Mouse (Mus musculus) hindbrain, embryonic 12.5 days (tissue): ENCODE data around the gene 1700069L16Rik. TPM values are rescaled to one million over a fixed set of nuclear protein-coding genes. Genes with fewer than 3 reads are reported as not detected.

Experiments used
- ATAC-seq: fragments of 200-750 bp; cut with Nextera tagmentation; 2 replicates; pipeline ENCODE4 v1.8.0; 2017; ENCODE audit warnings: moderate TSS enrichment; ENCODE audit not compliant: low FRiP score
- H3K27ac ChIP-seq: fragments of 300-500 bp; sonication (generic); 2 replicates; pipeline ENCODE4 v1.5.1; 2016; ENCODE audit warnings: mild to moderate bottlenecking
- H3K27me3 ChIP-seq: fragments of 300-500 bp; sonication (generic); 2 replicates; pipeline ENCODE4 v1.6.1; 2016; ENCODE audit warnings: mild to moderate bottlenecking
- H3K36me3 ChIP-seq: fragments of 300-500 bp; sonication (generic); 2 replicates; pipeline ENCODE4 v1.6.1; 2016; ENCODE audit warnings: mild to moderate bottlenecking
- H3K4me1 ChIP-seq: fragments of 300-500 bp; sonication (generic); 2 replicates; pipeline ENCODE4 v1.6.1; 2016
- H3K4me2 ChIP-seq: fragments of 300-500 bp; sonication (generic); replicated peaks from 2 replicates; pipeline ENCODE4 v1.6.1; 2016; ENCODE audit warnings: mild to moderate bottlenecking
- H3K4me3 ChIP-seq: fragments of 300-500 bp; sonication (generic); 2 replicates; pipeline ENCODE4 v1.5.1; 2016; ENCODE audit warnings: mild to moderate bottlenecking
- H3K9ac ChIP-seq: fragments of 300-500 bp; sonication (generic); 2 replicates; pipeline ENCODE4 v1.6.1; 2016; ENCODE audit warnings: mild to moderate bottlenecking, moderate library complexity
- H3K9me3 ChIP-seq: fragments of 300-500 bp; sonication (generic); replicated peaks from 2 replicates; pipeline ENCODE4 v1.6.1; 2016; ENCODE audit warnings: mild to moderate bottlenecking
- WGBS: fragments of 180-500 bp; shearing (Covaris S2); methylation state at CpG from one replicate; pipeline ENCODE4 v1.1.7; 2016; 5-methylcytosine and 5-hydroxymethylcytosine counted together
- polyA plus RNA-seq: library from polyadenylated mRNA; unstranded; fragments of >200 nt; fragmentation: Nextera tagmentation; extraction: Ambion mirVana; gene quantifications from 2 replicates; pipeline ENCODE4 v1.2.1, GENCODE M21; 2016

1700069L16Rik gene
- polyA plus RNA-seq, 1 experiment from 2014 or later, result not detected

GRCm38 (mm10) chr5:113678743-113679452 lies 45.7 kb downstream of the 1700069L16Rik start:
- Histone ChIP-seq H3K36me3 (no peaks in the 10 kb centered on the region), H3K9ac (no peak overlapping the region), H3K4me3 (no peak overlapping the region), H3K9me3 (no peaks in the 10 kb centered on the region), H3K27me3 (no peaks in the 10 kb centered on the region), H3K27ac (no peak overlapping the region), H3K4me1 (peaks cover 5% of the 10 kb centered on the region; the same call in 1 of the 2 replicates), H3K4me2 (no peak overlapping the region)
- no peak for ATAC-seq
- WGBS, result 77% methylated on average over 10 of the region's 10 CpGs

DNA sequence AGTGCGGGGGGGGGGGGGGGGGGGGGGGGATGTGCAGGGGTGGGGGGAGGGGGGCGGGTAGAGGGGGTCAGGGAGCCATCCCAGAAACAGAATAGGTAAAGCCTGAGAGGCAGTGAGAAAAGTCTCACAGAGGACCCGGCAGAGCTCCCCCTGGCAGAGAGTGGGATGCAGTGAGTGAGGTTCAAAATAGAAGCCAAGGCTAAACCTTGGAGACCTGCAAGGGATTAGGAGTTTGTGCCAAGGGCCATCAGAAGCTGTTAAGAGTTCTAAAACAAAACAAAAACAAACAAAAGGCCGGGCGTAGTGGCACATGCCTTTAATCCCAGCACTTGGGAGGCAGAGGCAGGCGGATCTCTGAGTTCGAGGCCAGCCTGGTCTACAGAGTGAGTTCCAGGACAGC lies 47.0 kb downstream of the 1700069L16Rik start:
- no peak overlapping the region for H3K9ac ChIP-seq

GRCm38 (mm10) chr5:113674851-113675250 lies 49.7 kb downstream of the 1700069L16Rik start:
- no peak overlapping the region for H3K27ac ChIP-seq
- H3K4me2 ChIP-seq, result no peak overlapping the region
- H3K36me3 ChIP-seq, result no peaks in the 10 kb centered on the region
- no peaks in the 10 kb centered on the region for H3K27me3 ChIP-seq
- no peak overlapping the region for H3K9ac ChIP-seq
- H3K4me3 ChIP-seq, result no peak overlapping the region
- H3K9me3 ChIP-seq, result no peaks in the 10 kb centered on the region
- no peaks in the 10 kb centered on the region for H3K4me1 ChIP-seq
- ATAC-seq, result no peak
- 80% methylated on average over 7 of the region's 7 CpGs for WGBS

More for the DNA sequence above, 47.0 kb downstream of the 1700069L16Rik start:
- Histone ChIP-seq H3K36me3 (no peaks in the 10 kb centered on the region), H3K4me1 (peaks cover 5% of the 10 kb centered on the region; the same call in 1 of the 2 replicates), H3K27ac (no peak overlapping the region), H3K27me3 (no peaks in the 10 kb centered on the region), H3K9me3 (no peaks in the 10 kb centered on the region), H3K4me2 (no peak overlapping the region), H3K4me3 (no peak overlapping the region)
- WGBS, result 89% methylated on average over 5 of the region's 7 CpGs
- no peak for ATAC-seq

GRCm38 (mm10) chr5:113672456-113672855 lies 52.1 kb downstream of the 1700069L16Rik start:
- Histone ChIP-seq H3K9me3 (peaks cover 5% of the 10 kb centered on the region; the same call in 1 of the 2 replicates), H3K4me3 (no peak overlapping the region), H3K36me3 (no peaks in the 10 kb centered on the region), H3K4me1 (no peaks in the 10 kb centered on the region), H3K9ac (no peak overlapping the region), H3K27ac (no peak overlapping the region), H3K4me2 (no peak overlapping the region), H3K27me3 (no peaks in the 10 kb centered on the region)
- WGBS, result 89% methylated on average over 7 of the region's 7 CpGs
- no peak for ATAC-seq

GRCm38 (mm10) chr5:113670597-113670996 lies 54.0 kb downstream of the 1700069L16Rik start:
- Histone ChIP-seq H3K4me2 (no peak overlapping the region), H3K27ac (no peak overlapping the region), H3K27me3 (no peaks in the 10 kb centered on the region), H3K36me3 (no peaks in the 10 kb centered on the region), H3K4me3 (no peak overlapping the region), H3K9ac (no peak overlapping the region), H3K9me3 (peaks cover 5% of the 10 kb centered on the region; the same call in 1 of the 2 replicates), H3K4me1 (no peaks in the 10 kb centered on the region)
- 81% methylated on average over 6 of the region's 6 CpGs for WGBS
- ATAC-seq, result no peak

- Histone ChIP-seq H3K4me3 (no peak overlapping the region), H3K4me1 (no peaks in the 10 kb centered on the region), H3K4me2 (no peak overlapping the region), H3K9me3 (peaks cover 5% of the 10 kb centered on the region; the same call in 1 of the 2 replicates), H3K36me3 (no peaks in the 10 kb centered on the region), H3K27ac (no peak overlapping the region), H3K9ac (no peak overlapping the region), H3K27me3 (no peaks in the 10 kb centered on the region)
- WGBS, result 72% methylated on average over 3 of the region's 3 CpGs
- no peak for ATAC-seq
Observed at GRCm38 (mm10) chr5:113670110-113670509, 54.5 kb downstream of the 1700069L16Rik start.

DNA sequence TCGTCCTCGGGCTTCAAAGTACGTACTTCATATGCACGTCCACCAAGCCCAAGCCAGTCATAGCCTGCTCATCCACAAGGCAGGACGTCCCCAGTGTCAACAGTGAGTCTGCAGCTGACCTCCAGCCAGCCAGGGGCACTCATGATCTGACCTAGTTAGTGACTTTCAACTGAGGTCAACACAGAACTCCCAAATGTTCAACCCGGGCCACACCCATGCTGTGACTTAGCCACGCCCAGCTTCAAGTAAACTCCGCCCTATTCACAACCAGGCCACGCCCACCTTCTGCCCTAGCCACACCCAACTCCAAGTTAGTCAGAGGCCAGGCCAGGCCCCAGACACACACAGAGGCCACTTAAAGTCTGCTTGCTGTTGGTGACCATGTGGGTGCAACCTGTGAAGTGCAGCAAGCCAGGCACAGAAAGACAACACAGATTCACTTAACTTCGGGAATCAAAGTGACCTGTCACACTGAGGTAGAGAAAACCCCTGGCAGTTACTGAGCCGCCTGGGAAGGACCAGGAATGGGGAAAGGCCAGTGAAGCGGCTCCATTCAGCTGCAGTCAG lies 59.9 kb downstream of the 1700069L16Rik start:
- no peak for ATAC-seq
- H3K27ac ChIP-seq, result no peak overlapping the region
- no peaks in the 10 kb centered on the region for H3K27me3 ChIP-seq
- H3K4me2 ChIP-seq, result no peak overlapping the region
- 73% methylated on average over 12 of the region's 12 CpGs for WGBS
- no peaks in the 10 kb centered on the region for H3K36me3 ChIP-seq
- no peaks in the 10 kb centered on the region for H3K4me1 ChIP-seq
- no peak overlapping the region for H3K9ac ChIP-seq
- H3K9me3 ChIP-seq, result peaks cover 9% of the 10 kb centered on the region; the same call in 1 of the 2 replicates
- no peak overlapping the region for H3K4me3 ChIP-seq

GRCm38 (mm10) chr5:113664127-113664526 lies 60.4 kb downstream of the 1700069L16Rik start:
- Histone ChIP-seq H3K27ac (no peak overlapping the region), H3K27me3 (no peaks in the 10 kb centered on the region), H3K4me3 (no peak overlapping the region), H3K9me3 (peaks cover 9% of the 10 kb centered on the region; the same call in 1 of the 2 replicates), H3K9ac (no peak overlapping the region), H3K36me3 (no peaks in the 10 kb centered on the region), H3K4me2 (no peak overlapping the region), H3K4me1 (no peaks in the 10 kb centered on the region)
- 89% methylated on average over 6 of the region's 6 CpGs for WGBS
- ATAC-seq, result no peak

DNA sequence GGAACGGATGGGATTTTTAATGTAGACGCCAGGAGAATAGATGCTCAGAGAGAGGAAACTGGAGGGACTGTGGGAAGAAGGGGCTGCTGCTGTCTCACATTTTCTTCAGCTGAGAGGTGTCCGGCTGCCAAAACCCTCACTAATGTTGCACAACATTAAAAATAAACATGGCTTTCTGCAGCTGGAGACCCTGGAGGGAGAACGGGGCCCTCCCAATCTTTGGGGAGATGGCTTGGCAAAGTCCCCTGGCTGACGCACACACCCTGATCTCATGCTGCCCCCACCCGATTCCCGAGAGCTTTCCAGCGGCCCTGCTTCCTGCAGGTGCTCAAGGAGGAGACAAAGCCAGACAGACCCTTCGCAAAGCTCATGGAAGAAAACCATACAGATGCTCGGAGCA lies 63.7 kb downstream of the 1700069L16Rik start:
- 82% methylated on average over 10 of the region's 10 CpGs for WGBS
- H3K4me1 ChIP-seq, result no peaks in the 10 kb centered on the region
- no peaks in the 10 kb centered on the region for H3K36me3 ChIP-seq
- no peaks in the 10 kb centered on the region for H3K27me3 ChIP-seq
- 0 out of 2 replicates have a peak, but pooled peaks cover 4% of the 10 kb centered on the region for H3K9me3 ChIP-seq
- no peak overlapping the region for H3K4me3 ChIP-seq
- no peak overlapping the region for H3K4me2 ChIP-seq
- no peak for ATAC-seq
- H3K9ac ChIP-seq, result no peak overlapping the region
- no peak overlapping the region for H3K27ac ChIP-seq

- Histone ChIP-seq H3K4me3 (no peak overlapping the region), H3K9ac (no peak overlapping the region), H3K9me3 (no peaks in the 10 kb centered on the region), H3K4me1 (peaks cover 16% of the 10 kb centered on the region), H3K36me3 (no peaks in the 10 kb centered on the region), H3K27me3 (peaks cover 20% of the 10 kb centered on the region; the same call in 1 of the 2 replicates), H3K27ac (no peak overlapping the region), H3K4me2 (no peak overlapping the region)
- no peak for ATAC-seq
- 87% methylated on average over 12 of the region's 12 CpGs for WGBS
Observed at GRCm38 (mm10) chr5:113654821-113655220, 69.8 kb downstream of the 1700069L16Rik start.

GRCm38 (mm10) chr5:113654206-113654605 lies 70.4 kb downstream of the 1700069L16Rik start:
- Histone ChIP-seq H3K9ac (no peak overlapping the region), H3K36me3 (no peaks in the 10 kb centered on the region), H3K9me3 (no peaks in the 10 kb centered on the region), H3K4me2 (no peak overlapping the region), H3K4me3 (no peak overlapping the region), H3K4me1 (peaks cover 18% of the 10 kb centered on the region), H3K27ac (no peak overlapping the region), H3K27me3 (peaks cover 21% of the 10 kb centered on the region; the same call in 1 of the 2 replicates)
- 79% methylated on average over 11 of the region's 11 CpGs for WGBS
- ATAC-seq, result no peak

- 30% methylated on average over 5 of the region's 5 CpGs for WGBS
- ATAC-seq, result no peak
- no peaks in the 10 kb centered on the region for H3K9me3 ChIP-seq
- peaks cover 28% of the 10 kb centered on the region; the same call in 1 of the 2 replicates for H3K27me3 ChIP-seq
- H3K4me2 ChIP-seq, result no peak overlapping the region
- no peaks in the 10 kb centered on the region for H3K36me3 ChIP-seq
- H3K4me1 ChIP-seq, result peaks cover 18% of the 10 kb centered on the region
- H3K27ac ChIP-seq, result no peak overlapping the region
- no peak overlapping the region for H3K9ac ChIP-seq
- H3K4me3 ChIP-seq, result no peak overlapping the region
Observed at GRCm38 (mm10) chr5:113652215-113652614, 72.4 kb downstream of the 1700069L16Rik start.
